Mouse (Mus musculus): Measurements from ENCODE around the gene Pla1a. TPM values are rescaled to one million over a fixed set of nuclear protein-coding genes. Genes with fewer than 3 reads are reported as not detected.
"Not testable (repeated sequence)": the region's sequence is repeated elsewhere in the genome, so short reads cannot be mapped to it uniquely, and the experiment has no call there.

Gene Pla1a
- total RNA-seq, 2 experiments from 2014 or later = not detected

DNA sequence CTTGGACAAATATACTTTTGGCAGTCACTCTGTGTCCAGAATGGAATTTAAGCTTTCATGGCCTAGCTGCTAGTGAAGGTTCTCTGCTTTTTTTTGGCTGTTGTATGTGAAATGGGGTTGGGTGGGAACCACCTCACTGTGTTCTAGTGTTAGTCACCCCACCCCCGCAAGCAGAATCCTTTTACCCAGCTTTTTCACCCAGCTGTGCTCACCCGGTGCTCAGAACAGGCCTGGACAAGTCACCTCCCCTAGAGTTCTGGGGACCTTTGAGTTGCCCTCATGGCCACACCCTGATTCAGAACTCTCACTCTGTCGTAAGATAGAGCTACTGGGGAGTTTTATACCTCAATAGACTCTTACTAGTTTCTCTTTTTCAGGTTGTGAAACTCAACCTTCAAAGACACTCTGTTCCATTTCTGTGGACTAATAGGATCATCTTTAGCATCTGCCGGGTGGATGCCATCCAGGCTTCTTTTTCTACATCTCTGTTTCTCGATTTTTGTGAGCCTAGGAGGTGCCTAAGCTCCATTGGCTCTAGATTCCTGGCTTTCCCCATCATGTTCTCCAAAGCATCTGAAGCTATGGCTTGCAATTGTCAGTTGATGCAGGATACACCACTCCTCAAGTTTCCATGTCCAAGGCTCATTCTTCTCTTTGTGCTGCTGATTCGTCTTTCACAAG lies 25.8 kb upstream of the Pla1a start:
- peak; percentile 49 for ATAC-seq (replicated peaks; ENCODE audit: poor library complexity)

DNA sequence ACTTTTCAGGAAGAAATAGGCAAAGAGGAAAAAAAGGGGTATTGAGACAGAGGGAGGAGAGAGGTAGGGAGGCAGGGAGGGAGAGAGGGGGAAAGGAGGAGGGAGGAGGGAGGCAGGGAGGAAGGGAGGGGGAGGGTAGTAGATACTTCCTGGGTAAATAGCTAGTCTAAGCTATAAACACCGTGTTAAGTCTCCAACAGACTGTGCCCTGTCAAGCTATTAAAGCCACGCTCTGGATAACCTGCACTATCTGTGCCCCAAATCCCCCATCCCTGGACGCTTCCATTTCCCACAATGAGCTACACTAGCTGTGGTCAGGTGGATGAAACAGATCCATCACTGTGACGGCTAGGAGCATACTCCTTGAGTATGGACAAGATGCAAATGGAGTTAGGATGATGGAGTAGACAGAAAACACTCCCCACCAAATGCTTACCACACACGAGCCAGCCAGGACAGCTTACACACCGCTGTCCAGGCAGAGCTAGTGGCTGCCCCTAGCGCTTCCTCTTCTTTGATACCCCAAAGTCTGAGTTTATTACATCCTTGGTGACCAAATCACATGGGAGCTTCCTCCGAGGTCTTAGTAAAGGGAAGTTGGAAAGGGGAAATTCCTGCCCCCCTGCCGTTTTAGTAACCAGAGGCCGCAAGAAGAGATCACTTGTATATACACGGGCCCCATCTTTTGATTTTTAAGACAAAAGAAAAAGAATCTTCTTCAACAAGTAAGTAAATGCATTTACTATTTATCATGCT lies 24.0 kb upstream of the Pla1a start:
- ATAC-seq (replicated peaks; ENCODE audit: poor library complexity) = peak; percentile 71

GRCm38 (mm10) chr16:38455511-38456418 lies 22.8 kb upstream of the Pla1a start, which contains the start of gene Cd80:
Gene Cd80 (plus strand): TSS chr16:38455561.
- ATAC-seq (replicated peaks; ENCODE audit: poor library complexity) = no peak

DNA sequence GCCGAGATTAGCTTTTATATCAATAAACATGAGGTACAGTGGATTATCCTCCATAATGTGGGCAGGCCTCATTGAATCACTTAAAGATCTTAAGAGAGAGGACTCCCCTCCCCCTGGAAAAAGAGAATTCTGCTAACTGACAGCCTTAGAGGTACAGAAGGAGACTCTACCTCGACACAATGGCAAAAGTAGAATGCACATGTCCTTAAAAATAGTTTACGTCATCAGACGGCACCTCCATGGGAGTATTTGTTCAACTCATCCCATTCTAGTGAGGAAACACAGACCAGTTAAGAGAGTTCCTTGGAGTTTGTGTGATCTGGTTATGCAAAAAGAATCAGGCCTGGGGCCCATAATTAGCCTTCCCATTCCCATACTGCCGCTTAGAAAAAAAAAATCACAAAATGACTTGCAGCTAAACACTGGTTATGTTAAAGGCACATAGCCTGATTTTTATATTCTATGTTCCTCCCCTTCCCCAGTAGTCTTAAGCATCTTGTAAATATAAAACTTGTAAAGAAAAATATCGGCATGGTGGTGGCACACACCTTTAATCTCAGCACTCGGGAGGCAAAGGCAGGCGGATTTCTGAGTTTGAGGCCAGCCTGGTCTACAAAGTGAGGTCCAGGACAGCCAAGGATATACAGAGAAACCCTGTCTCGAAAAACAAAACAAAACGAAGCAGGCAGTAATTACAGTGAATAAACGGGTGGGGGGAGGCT lies 21.7 kb upstream of the Pla1a start:
- no peak for ATAC-seq (replicated peaks; ENCODE audit: poor library complexity)

DNA sequence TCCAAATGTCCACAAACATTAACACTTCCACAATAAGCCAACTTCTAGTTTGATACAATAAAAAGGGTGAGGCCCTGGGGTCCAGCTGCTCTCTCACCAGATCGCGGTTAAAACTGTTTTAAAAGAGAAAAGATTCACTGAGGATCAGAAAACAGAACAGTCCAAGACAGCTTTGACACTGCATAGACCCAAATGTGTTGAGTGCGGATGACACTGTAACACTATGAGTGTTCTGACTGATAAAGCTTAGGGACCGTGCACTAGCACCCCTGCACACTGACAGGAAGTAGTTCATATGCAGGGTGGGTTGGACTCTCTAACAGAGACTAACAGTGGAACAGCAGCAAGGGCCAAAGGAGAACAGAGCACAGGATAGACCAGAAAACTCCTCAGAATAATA lies 21.0 kb upstream of the Pla1a start:
- ATAC-seq (replicated peaks; ENCODE audit: poor library complexity) = peak; percentile 30

DNA sequence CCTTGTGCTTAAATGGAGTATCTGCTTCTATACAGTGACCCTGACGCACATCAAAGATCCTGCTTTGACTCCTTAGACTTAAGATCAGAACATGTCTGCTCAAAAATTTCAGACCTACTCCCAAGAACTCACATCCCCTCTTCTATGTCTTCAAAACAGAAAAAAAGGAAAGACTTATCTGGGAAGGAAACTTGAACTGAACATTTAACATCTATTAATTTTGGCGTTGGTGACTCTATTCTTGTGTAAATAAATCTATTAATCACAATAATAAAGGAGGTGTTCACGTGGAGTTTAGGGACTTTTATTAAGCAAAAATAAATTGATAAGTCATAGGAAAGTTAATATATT lies 20.2 kb upstream of the Pla1a start:
- no peak for ATAC-seq (replicated peaks; ENCODE audit: poor library complexity)

GRCm38 (mm10) chr16:38452442-38453202 lies 19.7 kb upstream of the Pla1a start, which contains the start of gene Adprh:
Gene Adprh (minus strand): TSS chr16:38452703.
- ATAC-seq (replicated peaks; ENCODE audit: poor library complexity) = peak; percentile 83

- ATAC-seq (replicated peaks; ENCODE audit: poor library complexity) = no peak
These were observed 18.7 kb upstream of the Pla1a start for GRCm38 (mm10) chr16:38451421-38452205.

GRCm38 (mm10) chr16:38450707-38451106 lies 17.8 kb upstream of the Pla1a start:
- ATAC-seq (replicated peaks; ENCODE audit: poor library complexity) = no peak

DNA sequence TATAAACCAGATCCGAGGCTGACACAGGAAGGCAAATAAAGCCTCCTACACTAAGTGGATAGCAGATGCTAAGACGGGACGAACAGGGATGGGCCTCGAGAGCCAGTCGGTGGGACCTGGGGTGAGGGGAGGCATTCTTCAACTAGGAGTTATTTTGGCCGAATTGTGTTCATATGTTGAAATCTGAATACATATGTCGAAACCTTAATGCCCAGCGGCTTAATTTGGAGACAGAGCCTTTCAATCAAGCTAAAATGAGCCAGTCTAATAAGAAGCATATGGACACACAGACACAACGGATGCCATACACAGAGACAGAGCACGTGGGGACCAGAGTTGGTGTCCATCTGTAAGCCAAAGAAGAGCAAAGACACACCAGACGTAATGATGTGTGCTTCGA lies 15.5 kb upstream of the Pla1a start:
- no peak for ATAC-seq (replicated peaks; ENCODE audit: poor library complexity)

- no peak for ATAC-seq (replicated peaks; ENCODE audit: poor library complexity)
These were observed 14.4 kb upstream of the Pla1a start for GRCm38 (mm10) chr16:38447366-38447765.

DNA sequence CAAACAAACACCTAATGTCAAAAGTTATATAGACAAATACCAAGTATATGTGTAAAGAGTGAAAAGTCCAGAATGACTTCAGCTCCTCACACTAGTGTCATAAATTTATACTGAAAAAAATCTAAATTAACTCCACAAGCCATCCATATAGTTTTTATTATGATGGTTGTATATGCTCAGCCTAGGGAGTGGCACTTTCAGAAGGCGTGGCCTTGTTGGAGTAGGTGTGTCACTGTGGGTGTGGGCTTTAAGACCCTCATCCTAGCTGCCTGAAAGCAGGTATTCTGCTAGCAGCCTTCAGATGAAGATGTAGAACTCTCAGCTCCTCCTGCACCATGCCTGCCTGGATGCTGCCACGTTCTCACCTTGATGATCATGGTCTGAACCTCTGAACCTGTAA lies 13.2 kb upstream of the Pla1a start:
- ATAC-seq (replicated peaks; ENCODE audit: poor library complexity) = not testable (repeated sequence)

- no peak for ATAC-seq (replicated peaks; ENCODE audit: poor library complexity)
These were observed 12.6 kb upstream of the Pla1a start for GRCm38 (mm10) chr16:38445576-38445975.

- ATAC-seq (replicated peaks; ENCODE audit: poor library complexity) = no peak
These were observed 12.1 kb upstream of the Pla1a start for GRCm38 (mm10) chr16:38445046-38445445.

- no peak for ATAC-seq (replicated peaks; ENCODE audit: poor library complexity)
These were observed 10.9 kb upstream of the Pla1a start for GRCm38 (mm10) chr16:38443721-38444464.

DNA sequence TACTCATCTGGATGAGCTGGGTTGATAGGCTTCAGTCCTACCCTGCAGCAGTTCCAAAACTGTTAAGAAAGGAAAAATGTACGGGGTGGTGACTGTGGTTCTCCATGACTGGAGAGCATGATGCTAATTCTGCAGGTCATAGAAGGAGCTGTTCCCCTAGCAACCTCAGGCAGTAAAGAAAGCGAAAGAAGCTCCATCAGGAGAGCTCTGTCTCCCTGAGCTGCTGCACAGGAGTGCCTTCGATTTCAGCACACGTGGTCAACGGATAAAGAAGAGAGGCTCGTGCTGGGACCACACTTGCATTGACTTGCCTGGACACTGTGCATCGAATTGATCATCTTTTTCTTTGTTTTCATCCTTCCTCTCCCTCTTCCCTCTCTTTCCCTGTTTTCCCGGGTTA lies 9.3 kb upstream of the Pla1a start:
- no peak for ATAC-seq (replicated peaks; ENCODE audit: poor library complexity)

- ATAC-seq (replicated peaks; ENCODE audit: poor library complexity) = no peak
These were observed 8.7 kb upstream of the Pla1a start for GRCm38 (mm10) chr16:38441611-38442010.

GRCm38 (mm10) chr16:38440403-38440802 lies 7.5 kb upstream of the Pla1a start:
- no peak for ATAC-seq (replicated peaks; ENCODE audit: poor library complexity)

- ATAC-seq (replicated peaks; ENCODE audit: poor library complexity) = no peak
These were observed 6.2 kb upstream of the Pla1a start for GRCm38 (mm10) chr16:38439190-38439589.

Data from megakaryocyte progenitor cell, adult 5-6 weeks (primary cell).